Mouse (Mus musculus) forebrain, postnatal 0 days (tissue): Measurements from ENCODE around the gene Trappc10. TPM values are rescaled to one million over a fixed set of nuclear protein-coding genes. Genes with fewer than 3 reads are reported as not detected.

Experiments
- ATAC-seq: fragments of 200-750 bp; cut with Nextera tagmentation; 2 replicates; pipeline ENCODE4 v1.8.0; 2017; ENCODE audit warnings: mild to moderate bottlenecking, moderate library complexity
- DNase-seq: peaks from one replicate; pipeline ENCODE4 v3.0.0-alpha.2; 2015
- H3K27ac ChIP-seq: fragments of 300-500 bp; sonication (generic); 2 replicates; pipeline ENCODE4 v1.5.1; 2014; ENCODE audit warnings: low read depth, mild to moderate bottlenecking, antibody characterized with exemption, low read length, moderate library complexity, mixed read lengths
- H3K27me3 ChIP-seq: fragments of 300-500 bp; sonication (generic); 2 replicates; pipeline ENCODE4 v1.6.1; 2014; ENCODE audit warnings: mild to moderate bottlenecking, low read length, mixed read lengths; ENCODE audit not compliant: insufficient read depth
- H3K36me3 ChIP-seq: fragments of 300-500 bp; sonication (generic); 2 replicates; pipeline ENCODE4 v1.6.1; 2014; ENCODE audit warnings: mild to moderate bottlenecking, moderate library complexity; ENCODE audit not compliant: insufficient read depth
- H3K4me1 ChIP-seq: fragments of 300-500 bp; sonication (generic); 2 replicates; pipeline ENCODE4 v1.6.1; 2014; ENCODE audit warnings: antibody characterized with exemption; ENCODE audit not compliant: insufficient read depth
- H3K4me2 ChIP-seq: fragments of 300-500 bp; sonication (generic); 2 replicates; pipeline ENCODE4 v1.6.1; 2014; ENCODE audit warnings: low read depth, mild to moderate bottlenecking, moderate library complexity
- H3K4me3 ChIP-seq: fragments of 300-500 bp; sonication (generic); 2 replicates; pipeline ENCODE4 v1.5.1; 2014; ENCODE audit warnings: low read depth, low read length, mixed read lengths
- H3K9ac ChIP-seq: fragments of 300-500 bp; sonication (generic); 2 replicates; pipeline ENCODE4 v1.6.1; 2014; ENCODE audit warnings: mild to moderate bottlenecking
- H3K9me3 ChIP-seq: fragments of 300-500 bp; sonication (generic); 2 replicates; pipeline ENCODE4 v1.6.1; 2016; ENCODE audit warnings: low read length
- CTCF ChIP-seq: sonication (generic); IDR thresholded peaks from 2 replicates; pipeline ENCODE4 v1.5.1; 2016; ENCODE audit warnings: antibody characterized with exemption, control low read depth, low read depth
- WGBS: fragments of 180-500 bp; shearing (Covaris S2); extraction: QIAGEN DNeasy Blood & Tissue Kit; methylation state at CpG from one replicate; pipeline ENCODE4 v1.1.7; 2014; 5-methylcytosine and 5-hydroxymethylcytosine counted together
- polyA plus RNA-seq: library from polyadenylated mRNA; unstranded; fragments of >200 nt; fragmentation: Nextera tagmentation; extraction: Ambion mirVana; gene quantifications from 2 replicates; pipeline ENCODE4 v1.2.1, GENCODE M21; 2015
- total RNA-seq: library from RNA; depleted of rRNA; stranded (reverse); fragments of >200 nt; gene quantifications from 2 replicates; pipeline ENCODE4 v1.2.3, GENCODE M21; 2014

Gene Trappc10
- total and polyA plus RNA-seq, 2 experiments from 2014 or later: 31.6 to 95.2 TPM

DNA sequence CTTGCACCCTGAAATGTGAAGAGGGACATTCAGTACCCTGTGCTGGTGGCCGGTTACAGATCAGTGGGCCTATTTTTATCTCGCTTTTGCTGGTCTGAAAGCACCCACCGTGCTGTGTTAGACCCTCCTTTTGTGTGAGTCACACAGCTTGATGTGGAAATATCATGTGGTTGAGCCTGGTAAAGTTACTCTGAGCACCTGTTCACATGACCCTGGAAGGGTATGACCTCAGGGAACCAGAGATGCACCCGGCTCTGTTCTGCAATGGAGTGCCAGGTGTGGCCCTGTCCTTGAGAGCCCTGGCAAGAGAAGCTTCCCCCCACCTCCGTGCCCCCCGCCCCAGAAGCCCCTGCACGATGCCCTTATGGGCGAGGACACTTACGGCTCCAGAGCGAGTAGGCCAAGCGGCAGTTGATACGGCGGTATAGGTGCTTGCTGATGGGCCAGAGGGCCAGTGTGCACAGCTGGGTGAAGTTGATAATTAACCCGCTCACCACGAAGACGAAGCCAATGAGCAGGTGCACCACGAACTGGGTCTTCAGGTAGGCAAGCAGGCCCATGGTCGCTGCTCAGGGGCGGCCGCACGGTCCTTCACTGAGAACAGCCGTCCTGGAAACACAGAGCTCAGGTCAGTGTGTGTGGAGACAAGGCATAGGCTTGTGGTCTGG, 43.2 kb upstream of the Trappc10 start:
- H3K27ac ChIP-seq: no peak overlapping the region
- ATAC-seq (no peak), DNase-seq (no peak)
- H3K4me2 ChIP-seq: no peak overlapping the region
- H3K36me3 ChIP-seq: peaks cover 44% of the 10 kb centered on the region
- no peaks in the 10 kb centered on the region for H3K27me3 ChIP-seq
- H3K9ac ChIP-seq: no peak overlapping the region
- no peaks in the 10 kb centered on the region for H3K4me1 ChIP-seq
- no peak overlapping the region for H3K4me3 ChIP-seq
- WGBS: 95% methylated on average over 22 of the region's 22 CpGs
- no peak for TF ChIP-seq CTCF
- H3K9me3 ChIP-seq: no peaks in the 10 kb centered on the region

DNA sequence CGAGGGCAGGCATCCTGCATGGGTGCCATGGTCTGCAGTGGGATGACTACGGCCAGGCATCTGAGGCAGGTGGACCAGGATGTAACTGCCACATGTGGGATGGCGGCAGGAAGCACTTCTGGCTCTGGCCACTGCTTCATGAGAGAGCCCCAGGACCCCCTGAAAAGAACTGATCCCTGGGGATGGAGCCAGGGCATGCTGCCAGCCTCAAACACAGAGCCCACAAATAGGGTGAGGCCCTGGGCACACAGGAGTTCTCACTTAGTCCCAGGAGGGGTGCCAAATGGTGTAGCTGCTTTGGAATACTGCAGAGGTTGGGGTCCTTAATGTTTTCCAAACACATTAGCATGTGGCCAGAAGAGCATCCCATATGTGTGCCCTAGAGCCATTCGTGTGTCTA, 41.5 kb upstream of the Trappc10 start:
- no peak for TF ChIP-seq CTCF
- 78% methylated on average over 4 of the region's 4 CpGs for WGBS
- H3K4me3 ChIP-seq: no peak overlapping the region
- H3K4me1 ChIP-seq: no peaks in the 10 kb centered on the region
- DNase-seq: no peak
- H3K36me3 ChIP-seq: peaks cover 60% of the 10 kb centered on the region
- H3K27me3 ChIP-seq: no peaks in the 10 kb centered on the region
- no peak overlapping the region for H3K4me2 ChIP-seq
- no peak for ATAC-seq
- H3K27ac ChIP-seq: no peak overlapping the region
- no peak overlapping the region for H3K9ac ChIP-seq
- no peaks in the 10 kb centered on the region for H3K9me3 ChIP-seq

DNA sequence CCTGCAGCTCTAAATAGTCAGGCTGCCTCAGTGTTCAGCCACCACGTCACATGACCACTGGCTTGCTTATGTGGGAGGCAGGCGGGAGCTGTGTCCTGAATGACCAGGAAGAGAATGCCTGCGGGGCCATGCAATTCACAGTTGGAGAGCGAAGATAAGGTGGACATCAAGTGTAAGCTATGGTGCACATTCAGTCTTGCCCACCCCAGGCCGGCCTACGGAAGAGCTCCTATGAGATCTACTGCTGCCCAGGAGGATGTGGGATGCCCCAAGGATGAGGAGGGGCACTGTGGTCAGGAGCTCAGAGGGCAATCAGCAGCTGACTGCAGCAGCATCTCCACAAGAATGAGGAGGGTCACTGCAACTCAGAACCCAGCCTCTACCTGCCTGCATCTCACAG, 41.0 kb upstream of the Trappc10 start:
- TF ChIP-seq CTCF: no peak
- DNase-seq (no peak), ATAC-seq (no peak)
- Histone ChIP-seq H3K9ac (no peak overlapping the region), H3K4me2 (no peak overlapping the region), H3K4me3 (no peak overlapping the region), H3K9me3 (no peaks in the 10 kb centered on the region), H3K27ac (no peak overlapping the region), H3K36me3 (peaks cover 66% of the 10 kb centered on the region), H3K4me1 (no peaks in the 10 kb centered on the region), H3K27me3 (no peaks in the 10 kb centered on the region)
- 93% methylated on average over 6 of the region's 6 CpGs for WGBS

DNA sequence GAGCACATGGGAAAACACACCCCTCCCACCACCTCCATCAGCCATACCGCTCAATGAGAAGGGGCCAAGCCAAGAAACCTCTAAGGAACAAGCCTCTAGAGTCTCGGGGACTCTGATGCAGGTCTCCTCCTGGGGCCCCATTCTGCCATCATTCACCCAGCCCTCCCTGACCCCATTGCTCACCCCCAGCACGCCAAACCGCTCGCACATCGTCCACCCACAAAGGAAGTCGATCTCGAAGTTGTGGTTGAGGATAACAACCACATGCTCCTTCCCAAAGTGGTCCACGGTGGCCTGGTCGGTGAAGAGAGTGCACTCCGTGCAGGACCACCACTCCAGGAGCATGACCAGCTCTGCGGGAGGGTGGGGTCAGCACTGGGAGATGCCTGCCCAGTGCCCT, 40.4 kb upstream of the Trappc10 start:
- H3K4me2 ChIP-seq: no peak overlapping the region
- ATAC-seq (no peak), DNase-seq (no peak)
- H3K9ac ChIP-seq: no peak overlapping the region
- H3K4me1 ChIP-seq: no peaks in the 10 kb centered on the region
- WGBS: 97% methylated on average over 12 of the region's 12 CpGs
- H3K27me3 ChIP-seq: no peaks in the 10 kb centered on the region
- H3K36me3 ChIP-seq: peaks cover 71% of the 10 kb centered on the region
- no peaks in the 10 kb centered on the region for H3K9me3 ChIP-seq
- H3K4me3 ChIP-seq: no peak overlapping the region
- no peak overlapping the region for H3K27ac ChIP-seq
- no peak for TF ChIP-seq CTCF

DNA sequence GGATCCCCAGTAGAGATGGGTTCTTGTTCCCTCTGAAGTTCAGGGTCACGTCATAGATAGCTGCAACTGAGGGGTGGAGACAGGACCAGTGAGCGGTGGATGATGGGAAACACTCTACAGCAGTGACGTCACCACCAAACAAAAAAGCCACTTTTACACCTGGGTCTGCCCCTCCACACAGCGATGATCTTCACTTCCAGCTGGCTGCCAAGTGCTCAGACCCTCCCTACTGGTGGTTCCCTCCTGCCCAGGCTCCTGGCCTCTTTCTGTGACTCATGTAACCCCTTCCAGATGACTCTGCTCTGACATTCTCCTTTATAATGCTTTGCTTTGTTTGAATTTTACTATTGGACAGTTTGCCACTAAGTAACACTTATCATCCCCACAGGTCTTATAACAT, 38.0 kb upstream of the Trappc10 start:
- no peaks in the 10 kb centered on the region for H3K9me3 ChIP-seq
- no peaks in the 10 kb centered on the region for H3K4me1 ChIP-seq
- H3K36me3 ChIP-seq: peaks cover 83% of the 10 kb centered on the region
- 93% methylated on average over 4 of the region's 4 CpGs for WGBS
- no peaks in the 10 kb centered on the region for H3K27me3 ChIP-seq
- no peak overlapping the region for H3K4me3 ChIP-seq
- no peak for DNase-seq
- no peak overlapping the region for H3K27ac ChIP-seq
- no peak for ATAC-seq
- no peak for TF ChIP-seq CTCF
- no peak overlapping the region for H3K4me2 ChIP-seq
- no peak overlapping the region for H3K9ac ChIP-seq

DNA sequence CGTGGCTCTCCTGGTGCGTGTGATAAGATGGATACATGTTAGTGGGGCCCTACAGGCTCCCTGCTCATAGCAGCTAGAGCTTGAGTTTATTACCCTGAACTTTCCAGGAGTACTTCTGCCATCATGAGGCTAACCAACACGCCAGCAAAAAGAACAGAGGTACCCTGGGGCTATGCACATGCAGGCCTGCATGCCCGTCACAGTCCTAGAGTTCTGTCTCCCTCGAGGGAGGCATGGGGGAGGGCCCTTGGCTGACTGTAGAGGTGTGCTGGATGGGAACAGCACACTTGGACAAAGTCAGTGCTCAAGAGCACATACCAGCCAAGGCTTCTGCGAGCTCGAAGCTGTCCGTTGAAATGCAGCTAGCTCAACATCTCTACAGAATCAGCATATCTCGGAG, 36.0 kb upstream of the Trappc10 start:
- no peak for TF ChIP-seq CTCF
- DNase-seq (no peak), ATAC-seq (no peak)
- no peaks in the 10 kb centered on the region for H3K4me1 ChIP-seq
- H3K27me3 ChIP-seq: no peaks in the 10 kb centered on the region
- WGBS: 90% methylated on average over 9 of the region's 9 CpGs
- H3K9ac ChIP-seq: no peak overlapping the region
- H3K27ac ChIP-seq: no peak overlapping the region
- no peak overlapping the region for H3K4me2 ChIP-seq
- no peaks in the 10 kb centered on the region for H3K9me3 ChIP-seq
- H3K4me3 ChIP-seq: no peak overlapping the region
- H3K36me3 ChIP-seq: peaks cover 80% of the 10 kb centered on the region

DNA sequence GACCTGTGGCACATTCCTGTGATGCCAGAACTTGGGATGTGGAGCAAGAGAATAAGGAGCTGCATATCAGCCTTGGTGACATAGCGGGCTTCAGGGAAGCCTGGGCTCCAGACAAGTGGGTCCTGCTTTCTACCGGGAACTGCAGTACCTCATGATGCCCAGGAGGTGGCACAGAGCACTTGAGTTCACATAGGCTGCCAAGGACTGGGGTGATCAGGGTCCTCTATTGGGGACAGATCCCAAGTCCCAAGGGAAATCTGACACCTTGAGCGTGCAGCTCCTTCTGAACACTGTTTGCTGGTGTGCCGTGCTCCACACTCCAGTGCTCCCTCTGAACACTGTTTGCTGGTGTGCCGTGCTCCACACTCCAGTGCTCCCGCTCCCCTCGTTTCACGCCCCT, 34.8 kb upstream of the Trappc10 start:
- peak; percentile 75 for ATAC-seq
- peak; percentile 80 for DNase-seq
- Histone ChIP-seq H3K9ac (no peak overlapping the region), H3K4me3 (no peak overlapping the region), H3K27me3 (no peaks in the 10 kb centered on the region), H3K36me3 (peaks cover 83% of the 10 kb centered on the region), H3K4me1 (no peaks in the 10 kb centered on the region), H3K9me3 (no peaks in the 10 kb centered on the region), H3K4me2 (no peak overlapping the region), H3K27ac (no peak overlapping the region)
- 42% methylated on average over 8 of the region's 8 CpGs for WGBS
- peak; percentile 93 for TF ChIP-seq CTCF
